Mouse (Mus musculus): Measurements from ENCODE around the gene 2900026A02Rik.

DNA sequence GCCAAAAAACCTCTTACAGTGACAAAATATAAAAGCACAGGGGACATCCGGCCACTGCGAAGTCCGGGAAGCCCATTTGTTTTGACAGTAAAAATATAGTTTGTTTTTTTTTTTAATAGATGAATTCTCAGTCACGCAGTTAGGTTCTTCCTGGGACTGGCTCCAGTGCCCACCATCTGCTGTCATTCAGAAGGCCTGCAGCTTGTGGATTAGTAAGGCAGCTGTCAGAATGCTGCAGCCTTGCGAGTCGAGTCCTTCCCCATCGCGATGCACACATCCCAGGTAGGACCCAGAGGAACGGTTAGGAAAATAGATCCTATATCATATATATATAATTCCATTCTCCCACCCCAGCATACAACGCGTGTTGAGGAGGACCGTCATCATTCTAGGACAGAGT lies 134.6 kb downstream of the 2900026A02Rik start:
- TF ChIP-seq POLR2AphosphoS2 (IDR thresholded peaks at IDR 0.05; ENCODE audit: insufficient read length, low read depth) (no peak), MYOG (IDR thresholded peaks at IDR 0.05; ENCODE audit: control insufficient read depth in 1 of 3, insufficient read depth in 1 of 3, insufficient read length in 2 of 3, low read depth in 2 of 3) (no peak), POLR2A (IDR thresholded peaks at IDR 0.05; ENCODE audit: insufficient read length, low read depth) (no peak), E2F4 (IDR thresholded peaks at IDR 0.05; ENCODE audit: insufficient read depth) (no peak), USF1 (IDR thresholded peaks at IDR 0.05; ENCODE audit: low read depth) (no peak), SRF (IDR thresholded peaks at IDR 0.05; ENCODE audit: control insufficient read depth, insufficient read length, low read depth) (no peak), REST (IDR thresholded peaks at IDR 0.05; ENCODE audit: insufficient read depth, insufficient read length) (no peak), MAX (IDR thresholded peaks at IDR 0.05; ENCODE audit: low read depth) (no peak), CEBPB (IDR thresholded peaks at IDR 0.05; ENCODE audit: insufficient read depth, poor library complexity, severe bottlenecking) (no peak)

Measured in myocyte (in vitro differentiated cells).